Mouse (Mus musculus) embryonic fibroblast, embryonic 13.5 days (primary cell): ENCODE results near the gene Bbs9.

Experiments
- CTCF ChIP-seq: IDR thresholded peaks from 2 replicates; pipeline ENCODE4 v1.5.1; 2011; ENCODE audit warnings: mild to moderate bottlenecking, control low read depth, low read length, moderate library complexity, borderline replicate concordance; ENCODE audit not compliant: insufficient read depth
- POLR2A ChIP-seq: IDR thresholded peaks from 2 replicates; pipeline ENCODE4 v1.6.1; 2011; ENCODE audit warnings: low read depth, mild to moderate bottlenecking, control low read depth, low read length, moderate library complexity

DNA sequence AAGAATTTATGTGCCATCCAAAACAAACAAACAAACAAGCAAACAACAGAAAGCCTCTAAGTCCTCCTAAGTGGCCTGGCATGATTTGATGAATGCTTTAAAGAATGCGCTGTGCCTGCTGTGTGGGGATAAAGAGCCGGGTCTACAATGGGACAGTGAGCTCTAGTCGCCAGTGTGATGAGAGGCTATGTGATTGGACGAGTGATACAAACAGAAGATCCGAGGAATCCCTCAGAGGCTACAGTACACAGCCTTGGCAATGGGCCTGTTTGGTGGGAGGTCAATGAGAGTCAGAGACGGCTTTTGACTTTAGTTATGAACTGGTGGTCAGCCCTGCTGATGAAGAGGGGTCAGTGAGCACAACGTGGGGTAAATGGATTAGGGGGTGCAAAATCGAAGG lies 349.4 kb downstream of the Bbs9 start:
- no peak for TF ChIP-seq POLR2A
- TF ChIP-seq CTCF: no peak
